Mouse (Mus musculus) forebrain, embryonic 12.5 days (tissue): ENCODE measurements around the gene Lss. TPM values are rescaled to one million over a fixed set of nuclear protein-coding genes. Genes with fewer than 3 reads are reported as not detected.

Experiments
- ATAC-seq: fragments of 200-750 bp; cut with Nextera tagmentation; 2 replicates; pipeline ENCODE4 v1.8.0; 2017; ENCODE audit warnings: moderate TSS enrichment; ENCODE audit not compliant: low FRiP score
- H3K27ac ChIP-seq: fragments of 300-500 bp; sonication (generic); 2 replicates; pipeline ENCODE4 v1.5.1; 2016; ENCODE audit warnings: mild to moderate bottlenecking
- H3K27me3 ChIP-seq: fragments of 300-500 bp; sonication (generic); 2 replicates; pipeline ENCODE4 v1.6.1; 2016; ENCODE audit warnings: mild to moderate bottlenecking
- H3K36me3 ChIP-seq: fragments of 300-500 bp; sonication (generic); replicated peaks from 2 replicates; pipeline ENCODE4 v1.6.1; 2016; ENCODE audit warnings: mild to moderate bottlenecking
- H3K4me1 ChIP-seq: fragments of 300-500 bp; sonication (generic); 2 replicates; pipeline ENCODE4 v1.6.1; 2016
- H3K4me2 ChIP-seq: fragments of 300-500 bp; sonication (generic); 2 replicates; pipeline ENCODE4 v1.6.1; 2016; ENCODE audit warnings: mild to moderate bottlenecking, moderate library complexity
- H3K4me3 ChIP-seq: fragments of 300-500 bp; sonication (generic); replicated peaks from 2 replicates; pipeline ENCODE4 v1.5.1; 2016; ENCODE audit warnings: mild to moderate bottlenecking
- H3K9ac ChIP-seq: fragments of 300-500 bp; sonication (generic); 2 replicates; pipeline ENCODE4 v1.6.1; 2016; ENCODE audit warnings: mild to moderate bottlenecking
- H3K9me3 ChIP-seq: fragments of 300-500 bp; sonication (generic); 2 replicates; pipeline ENCODE4 v1.6.1; 2016
- WGBS: fragments of 180-500 bp; shearing (Covaris S2); methylation state at CpG from one replicate; pipeline ENCODE4 v1.1.7; 2016; 5-methylcytosine and 5-hydroxymethylcytosine counted together
- polyA plus RNA-seq: library from polyadenylated mRNA; unstranded; fragments of >200 nt; fragmentation: Nextera tagmentation; extraction: Ambion mirVana; gene quantifications from 2 replicates; pipeline ENCODE4 v1.2.1, GENCODE M21; 2016

Lss gene
- polyA plus RNA-seq, 1 experiment from 2014 or later, result 58.6 TPM

DNA sequence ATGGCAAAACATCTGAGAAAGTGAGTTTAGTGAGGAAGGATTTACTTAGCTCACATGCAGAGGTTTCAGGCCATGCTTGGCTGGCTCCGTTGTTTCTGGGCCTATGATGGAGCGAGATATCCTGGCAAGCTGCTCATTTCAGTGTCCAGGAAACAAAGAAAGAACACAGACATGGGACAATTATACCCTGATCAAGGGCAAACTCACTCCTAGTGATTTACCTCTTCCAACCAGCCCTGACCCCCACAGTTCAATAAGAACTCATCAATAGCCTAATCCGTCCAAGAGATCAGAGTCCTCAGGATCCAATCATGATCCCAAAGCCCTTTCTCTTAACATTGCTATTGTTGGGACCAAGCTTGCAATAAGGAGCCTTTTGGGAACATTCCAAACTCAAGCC is 40.8 kb downstream of the Lss start:
- H3K36me3 ChIP-seq, result no peaks in the 10 kb centered on the region
- H3K4me1 ChIP-seq, result no peaks in the 10 kb centered on the region
- H3K9me3 ChIP-seq, result 0 out of 2 replicates have a peak, but pooled peaks cover 3% of the 10 kb centered on the region
- no peak overlapping the region for H3K4me2 ChIP-seq
- H3K4me3 ChIP-seq, result no peak overlapping the region
- H3K27ac ChIP-seq, result no peak overlapping the region
- ATAC-seq, result no peak
- H3K9ac ChIP-seq, result no peak overlapping the region
- WGBS, result 33% methylated on average over 3 of the region's 3 CpGs
- no peaks in the 10 kb centered on the region for H3K27me3 ChIP-seq

DNA sequence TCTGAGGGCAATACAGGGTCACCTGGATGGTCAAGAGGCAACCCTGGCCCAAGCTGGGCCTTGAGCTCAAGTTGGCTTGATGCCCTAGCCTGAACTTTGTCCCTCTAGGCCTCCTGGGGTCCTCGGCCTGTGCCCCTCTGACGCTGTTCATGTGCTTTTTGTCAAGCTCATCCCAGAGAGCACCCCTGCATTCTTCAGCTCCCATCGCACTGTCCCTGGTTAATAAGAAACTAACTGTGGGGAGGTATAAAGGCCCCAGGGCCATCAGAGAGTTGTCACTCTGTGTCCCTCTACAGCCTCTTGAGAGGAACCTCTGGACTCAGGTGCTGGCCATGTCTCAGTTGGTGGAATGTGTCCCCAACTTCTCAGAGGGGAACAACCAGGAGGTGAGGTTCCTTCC is 44.0 kb downstream of the Lss start, which contains the start of gene Ftcd:
Gene Ftcd, plus strand, starts transcription at position 275 of the 400 bp plus-strand sequence.
- no peaks in the 10 kb centered on the region for H3K36me3 ChIP-seq
- H3K27ac ChIP-seq, result no peak within 1 kb of the TSS
- ATAC-seq, result no peak
- H3K9me3 ChIP-seq, result 0 out of 2 replicates have a peak, but pooled peaks cover 3% of the 10 kb centered on the region
- H3K9ac ChIP-seq, result no peak within 1 kb of the TSS
- WGBS, result 80% methylated on average over 3 of the region's 3 CpGs
- no peak within 1 kb of the TSS for H3K4me2 ChIP-seq
- no peaks in the 10 kb centered on the region for H3K4me1 ChIP-seq
- H3K27me3 ChIP-seq, result no peaks in the 10 kb centered on the region
- H3K4me3 ChIP-seq, result no peak within 1 kb of the TSS

DNA sequence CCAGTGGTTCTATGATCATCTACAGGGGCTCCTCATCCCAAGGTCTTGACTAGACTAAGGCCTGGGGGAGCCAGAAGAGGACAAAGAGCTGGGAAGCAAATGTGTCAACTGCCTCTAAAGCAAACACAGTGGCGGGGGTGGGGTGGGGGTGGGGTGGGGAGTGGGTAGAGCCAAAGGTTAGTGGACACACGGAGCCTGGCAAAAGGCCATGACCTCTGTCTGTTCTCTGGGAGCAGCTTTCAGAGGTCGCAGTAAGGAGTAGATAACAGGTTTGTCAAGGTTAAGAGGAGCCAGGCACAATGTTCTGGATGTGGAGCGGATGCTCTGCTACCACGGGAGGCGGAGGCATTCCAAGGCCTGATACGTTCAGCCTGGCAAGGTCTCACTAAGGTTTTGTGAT is 45.5 kb downstream of the Lss start:
- WGBS, result 82% methylated on average over 7 of the region's 7 CpGs
- H3K4me1 ChIP-seq, result no peaks in the 10 kb centered on the region
- no peak overlapping the region for H3K4me3 ChIP-seq
- no peaks in the 10 kb centered on the region for H3K27me3 ChIP-seq
- no peaks in the 10 kb centered on the region for H3K36me3 ChIP-seq
- H3K27ac ChIP-seq, result no peak overlapping the region
- no peak for ATAC-seq
- no peak overlapping the region for H3K4me2 ChIP-seq
- H3K9me3 ChIP-seq, result no peaks in the 10 kb centered on the region
- H3K9ac ChIP-seq, result no peak overlapping the region

DNA sequence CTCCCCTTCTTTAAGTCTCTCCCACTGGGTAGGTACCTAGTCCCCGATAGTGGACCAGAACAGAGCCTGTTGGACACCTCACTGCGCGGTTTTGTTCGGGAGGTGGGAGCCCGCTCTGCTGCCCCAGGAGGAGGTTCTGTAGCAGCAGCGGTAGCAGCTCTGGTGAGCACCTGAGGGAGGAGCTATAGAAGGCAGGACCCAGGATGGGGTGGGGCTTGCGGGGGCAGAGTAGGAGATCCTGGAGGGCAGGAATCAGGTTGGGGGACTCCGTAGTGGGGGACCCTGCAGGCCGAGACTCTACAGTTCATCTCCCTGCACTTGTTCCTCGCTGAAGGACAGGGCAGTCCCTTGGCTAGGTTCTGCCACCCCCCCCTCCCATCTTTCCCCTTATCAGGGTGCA is 52.8 kb downstream of the Lss start:
- no peaks in the 10 kb centered on the region for H3K36me3 ChIP-seq
- no peak overlapping the region for H3K9ac ChIP-seq
- peak overlapping the region; percentile 32; the same call in 1 of the 2 replicates for H3K4me2 ChIP-seq
- H3K4me1 ChIP-seq, result no peaks in the 10 kb centered on the region
- no peaks in the 10 kb centered on the region for H3K9me3 ChIP-seq
- ATAC-seq, result no peak
- peaks cover 8% of the 10 kb centered on the region for H3K27me3 ChIP-seq
- H3K4me3 ChIP-seq, result no peak overlapping the region
- 9% methylated on average over 10 of the region's 10 CpGs for WGBS
- no peak overlapping the region for H3K27ac ChIP-seq

DNA sequence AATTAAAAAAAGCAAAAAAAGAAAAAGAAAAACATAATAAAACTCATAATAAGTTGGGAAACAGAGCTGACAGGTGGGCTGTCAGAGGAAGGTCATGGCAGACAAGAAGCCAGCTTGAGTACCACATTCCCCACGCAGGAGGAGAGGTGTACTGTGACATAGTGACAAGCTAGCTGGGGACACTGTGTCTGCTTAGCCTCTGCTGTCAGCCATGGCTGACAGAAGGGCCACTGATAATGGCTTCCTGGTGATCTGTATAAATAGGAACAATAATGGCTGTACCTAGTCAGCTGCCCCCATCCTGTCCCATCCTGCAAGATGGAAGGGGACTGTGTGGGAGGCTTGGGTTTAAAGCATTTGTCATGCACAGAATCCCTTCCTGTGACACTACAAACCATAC is 54.8 kb downstream of the Lss start:
- no peak overlapping the region for H3K4me3 ChIP-seq
- ATAC-seq, result no peak
- 64% methylated on average over 1 of the region's 1 CpGs for WGBS

DNA sequence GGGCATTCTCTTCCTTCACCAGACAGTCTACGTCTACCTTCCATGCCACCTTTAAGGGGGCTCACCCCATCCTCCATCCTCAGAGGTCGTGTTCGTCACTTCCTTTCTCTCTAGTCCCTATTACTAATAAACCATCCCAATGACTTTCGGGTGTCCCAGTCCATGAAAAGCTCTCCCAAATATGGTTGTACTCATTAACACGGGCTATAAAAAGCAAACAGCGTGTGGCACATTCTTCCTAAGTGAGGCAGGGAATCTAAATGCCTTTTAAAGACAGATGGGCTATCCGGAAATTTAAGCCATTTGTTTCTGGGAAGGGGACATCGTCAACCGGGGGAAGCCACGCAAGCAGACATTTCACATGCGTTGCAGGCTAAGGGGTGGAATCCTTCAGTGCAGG is 58.8 kb downstream of the Lss start:
- no peaks in the 10 kb centered on the region for H3K4me1 ChIP-seq
- no peaks in the 10 kb centered on the region for H3K27me3 ChIP-seq
- no peak overlapping the region for H3K4me3 ChIP-seq
- no peak for ATAC-seq
- H3K36me3 ChIP-seq, result no peaks in the 10 kb centered on the region
- no peaks in the 10 kb centered on the region for H3K9me3 ChIP-seq
- H3K27ac ChIP-seq, result no peak overlapping the region
- no peak overlapping the region for H3K4me2 ChIP-seq
- H3K9ac ChIP-seq, result no peak overlapping the region
- 88% methylated on average over 11 of the region's 11 CpGs for WGBS

More for the DNA sequence above, 54.8 kb downstream of the Lss start:
- Histone ChIP-seq H3K4me2 (no peak overlapping the region), H3K4me1 (no peaks in the 10 kb centered on the region), H3K9me3 (no peaks in the 10 kb centered on the region), H3K27ac (no peak overlapping the region), H3K27me3 (peaks cover 8% of the 10 kb centered on the region), H3K9ac (no peak overlapping the region), H3K36me3 (no peaks in the 10 kb centered on the region)

DNA sequence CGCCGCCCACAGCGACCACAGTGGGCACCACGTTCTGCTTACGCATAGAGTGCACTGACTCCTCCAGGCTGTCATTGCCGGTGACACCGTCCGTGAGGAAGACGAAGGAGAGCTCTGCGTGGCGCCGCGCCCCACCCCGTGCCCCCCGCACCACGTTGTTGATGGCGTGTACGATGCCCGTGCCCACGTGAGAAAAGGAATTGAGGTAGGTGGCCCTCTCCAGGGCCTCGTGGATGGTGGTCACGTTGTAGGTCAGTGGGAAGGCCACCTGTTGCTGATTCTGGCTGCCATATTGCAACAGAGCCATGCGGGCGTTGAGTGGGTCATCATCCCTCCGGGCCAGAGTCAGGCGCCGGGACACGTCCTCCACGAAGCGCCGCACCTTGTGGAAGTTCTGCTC is 65.0 kb downstream of the Lss start:
- H3K9ac ChIP-seq, result no peak overlapping the region
- no peaks in the 10 kb centered on the region for H3K9me3 ChIP-seq
- H3K27ac ChIP-seq, result no peak overlapping the region
- H3K4me2 ChIP-seq, result no peak overlapping the region
- no peak overlapping the region for H3K4me3 ChIP-seq
- WGBS, result 93% methylated on average over 31 of the region's 31 CpGs
- H3K27me3 ChIP-seq, result no peaks in the 10 kb centered on the region
- no peak for ATAC-seq
- H3K4me1 ChIP-seq, result no peaks in the 10 kb centered on the region
- no peaks in the 10 kb centered on the region for H3K36me3 ChIP-seq

DNA sequence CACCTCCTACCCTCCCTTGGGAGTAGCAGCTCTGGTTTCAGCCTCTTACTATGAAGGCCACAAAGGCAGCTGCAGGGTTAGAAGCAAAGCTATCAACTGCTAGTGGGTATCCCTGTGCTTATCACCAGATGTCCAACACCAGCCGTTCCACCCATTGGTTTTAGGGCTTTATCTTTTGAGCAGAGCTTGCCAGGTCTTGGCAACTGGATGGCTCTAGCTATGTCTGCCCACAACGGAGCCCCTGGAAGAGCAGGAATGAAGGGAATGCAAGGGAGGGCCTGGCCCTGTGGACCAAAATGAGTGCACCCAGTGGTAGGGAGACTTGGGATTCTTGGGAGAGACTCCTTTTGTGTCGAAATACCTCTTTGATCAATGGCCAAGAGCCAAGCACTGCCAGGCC is 71.3 kb downstream of the Lss start:
- H3K27me3 ChIP-seq, result no peaks in the 10 kb centered on the region
- ATAC-seq, result no peak

More for the DNA sequence above, 71.3 kb downstream of the Lss start:
- no peaks in the 10 kb centered on the region for H3K9me3 ChIP-seq
- H3K4me2 ChIP-seq, result no peak overlapping the region
- no peaks in the 10 kb centered on the region for H3K36me3 ChIP-seq
- no peak overlapping the region for H3K4me3 ChIP-seq
- WGBS, result 89% methylated on average over 3 of the region's 3 CpGs
- H3K27ac ChIP-seq, result no peak overlapping the region
- no peak overlapping the region for H3K9ac ChIP-seq
- no peaks in the 10 kb centered on the region for H3K4me1 ChIP-seq

Other genes starting within 250 kb of the Lss start
- 11.1 and 11.8 TPM in 2 replicates for gene Dip2a, start 186.3 kb upstream of the Lss start, polyA plus RNA-seq
- 2.2 and 2.5 TPM in 2 replicates for gene AC141477.1, start 91.1 kb upstream of the Lss start, polyA plus RNA-seq
- gene Pcnt, start 88.8 kb upstream of the Lss start, polyA plus RNA-seq, result 20.7 and 21.2 TPM in 2 replicates
- not detected in 2 replicates for gene 2610028H24Rik, start 82.5 kb upstream of the Lss start, polyA plus RNA-seq
- gene Mcm3ap, start 62.7 kb upstream of the Lss start, polyA plus RNA-seq, result 93.0 and 96.6 TPM in 2 replicates
- gene Ybey, start 62.5 kb upstream of the Lss start, polyA plus RNA-seq, result 8.0 and 9.1 TPM in 2 replicates
- gene Spatc1l, start 30.7 kb downstream of the Lss start, polyA plus RNA-seq, result not detected in 2 replicates
- gene Ftcd, start 44.1 kb downstream of the Lss start, polyA plus RNA-seq, result not detected in 2 replicates
- gene Col6a2, start 92.0 kb downstream of the Lss start, polyA plus RNA-seq, result 14.8 and 18.7 TPM in 2 replicates
- gene Col6a1, start 194.6 kb downstream of the Lss start, polyA plus RNA-seq, result 11.2 and 14.7 TPM in 2 replicates